9 mouse cellular contexts compared by ENCODE assay signal in the genomic region with DNA sequence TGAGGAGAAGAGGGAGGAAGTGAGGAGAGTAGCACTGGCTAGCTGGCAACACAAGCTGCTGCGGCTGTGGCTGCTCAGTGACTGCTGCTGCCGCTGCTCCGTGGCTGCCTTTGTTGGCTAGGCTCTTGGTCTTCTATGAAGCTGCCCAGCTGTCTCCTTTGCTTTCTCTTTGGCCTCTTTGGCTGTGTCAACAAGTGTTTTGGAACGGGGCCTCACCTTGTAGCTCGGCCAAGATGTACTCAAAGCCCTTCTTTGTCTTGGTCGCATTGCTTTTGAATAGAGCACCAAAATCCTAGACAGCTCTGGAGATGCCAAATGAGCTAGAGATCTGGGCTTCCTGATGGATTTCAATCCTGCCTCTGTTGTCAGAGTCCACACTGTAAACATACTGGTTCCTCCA. TPM values are rescaled to one million over a fixed set of nuclear protein-coding genes. Genes with fewer than 3 reads are reported as not detected.
A peak's percentile ranks its signal among the peaks of the same experiment; 100 is the strongest.
DNase-seq lines count a peak whose midpoint lies in the region; ATAC-seq and TF ChIP-seq lines count a peak whose summit lies in the region.
"Had no signal": no experiment of that assay in that cellular context is flagged by ENCODE, and none has a peak within 500 bp of the region (broad histone marks: within the 10 kb centered on the region; RNA-seq: fewer than 3 reads in every experiment).

No protein-coding gene starts in this region.

- 54% methylated on average over 6 of the region's 6 CpGs for WGBS in lung, postnatal 0 days
- WGBS in liver, embryonic 12.5 days (ENCODE audit: insufficient replicate concordance) = 60% methylated on average over 6 of the region's 6 CpGs

- H3K4me3 ChIP-seq in lung, postnatal 0 days (ENCODE audit: low read depth, low read length) = no peak overlapping the region
- H3K4me3 ChIP-seq in liver, embryonic 12.5 days = no peak overlapping the region

- H3K27ac ChIP-seq in lung, postnatal 0 days (ENCODE audit: low read length) = no peak overlapping the region
- H3K27ac ChIP-seq in liver, embryonic 12.5 days = no peak overlapping the region
- H3K27ac ChIP-seq: macrophage had no signal

- no peak overlapping the region for H3K9ac ChIP-seq in lung, postnatal 0 days (replicated peaks; ENCODE audit: low read depth)
- no peak overlapping the region for H3K9ac ChIP-seq in liver, embryonic 12.5 days

- TF ChIP-seq CTCF in lung, postnatal 0 days (IDR thresholded peaks at IDR 0.05) = no peak

- H3K36me3 ChIP-seq in lung, postnatal 0 days (ENCODE audit: insufficient read depth, low read length) = no peaks in the 10 kb centered on the region
- no peaks in the 10 kb centered on the region for H3K36me3 ChIP-seq in liver, embryonic 12.5 days

- ATAC-seq in lung, postnatal 0 days = no peak
- no peak for ATAC-seq in liver, embryonic 12.5 days

- H3K4me1 ChIP-seq in lung, postnatal 0 days (ENCODE audit: insufficient read depth, low read depth, low read length) = no peaks in the 10 kb centered on the region
- no peaks in the 10 kb centered on the region for H3K4me1 ChIP-seq in liver, embryonic 12.5 days

- H3K9me3 ChIP-seq in lung, postnatal 0 days (ENCODE audit: low read length) = no peaks in the 10 kb centered on the region
- H3K9me3 ChIP-seq in liver, embryonic 12.5 days (replicated peaks) = no peaks in the 10 kb centered on the region

- H3K4me2 ChIP-seq in lung, postnatal 0 days (replicated peaks; ENCODE audit: low read depth, low read length) = no peak overlapping the region
- no peak overlapping the region for H3K4me2 ChIP-seq in liver, embryonic 12.5 days

- no peak for TF ChIP-seq EP300 in lung, postnatal 0 days (IDR thresholded peaks at IDR 0.05)

- peak; percentile 44 for DNase-seq in kidney, postnatal 10 days
- no peak for DNase-seq in kidney, adult 9 months
- peak; percentile 20 to 29 for DNase-seq in cerebellum, postnatal 36 days
- DNase-seq in layer of hippocampus, adult 11-12 months (ENCODE audit: low spot score) = peak; percentile 83
- DNase-seq in lung, postnatal 0 days (ENCODE audit: low spot score) = peak; percentile 24
- no peak for DNase-seq in MN1 (ENCODE audit: low spot score)
- no peak for DNase-seq in liver

- H3K27me3 ChIP-seq in lung, postnatal 0 days (replicated peaks; ENCODE audit: insufficient read depth, low read length) = no peaks in the 10 kb centered on the region
- H3K27me3 ChIP-seq in liver, embryonic 12.5 days (replicated peaks) = no peaks in the 10 kb centered on the region

RNA-seq across cellular contexts. Expression of a gene that starts 29.1 kb away (rescaled TPM):
- polyA plus RNA-seq in lung, postnatal 0 days (2015; fragmentation: Nextera tagmentation; extraction: Ambion mirVana) = 11.0 and 11.9 TPM in 2 replicates
- polyA plus RNA-seq in liver, embryonic 12.5 days (2016; fragmentation: Nextera tagmentation; extraction: Ambion mirVana) = 5.9 TPM in 2 replicates

RNA-seq across cellular contexts. Expression of a gene that starts 48.9 kb away (rescaled TPM):
- 0.02 TPM in 1 of 2 replicates, not detected in the other for polyA plus RNA-seq in lung, postnatal 0 days (2015; fragmentation: Nextera tagmentation; extraction: Ambion mirVana)
- not detected in 2 replicates for polyA plus RNA-seq in liver, embryonic 12.5 days (2016; fragmentation: Nextera tagmentation; extraction: Ambion mirVana)
- polyA plus RNA-seq: macrophage had no signal

RNA-seq across cellular contexts. Expression of a gene that starts 51.6 kb away (rescaled TPM):
- 116 and 120 TPM in 2 replicates for polyA plus RNA-seq in lung, postnatal 0 days (2015; fragmentation: Nextera tagmentation; extraction: Ambion mirVana)
- polyA plus RNA-seq in liver, embryonic 12.5 days (2016; fragmentation: Nextera tagmentation; extraction: Ambion mirVana) = 211 and 213 TPM in 2 replicates

RNA-seq across cellular contexts. Expression of a gene that starts 55.5 kb away (rescaled TPM):
- polyA plus RNA-seq in lung, postnatal 0 days (2015; fragmentation: Nextera tagmentation; extraction: Ambion mirVana) = 9.0 and 9.7 TPM in 2 replicates
- polyA plus RNA-seq in liver, embryonic 12.5 days (2016; fragmentation: Nextera tagmentation; extraction: Ambion mirVana) = 7.0 and 7.4 TPM in 2 replicates

RNA-seq across cellular contexts. Expression of a gene that starts 56.0 kb away (rescaled TPM):
- not detected in 2 replicates for polyA plus RNA-seq in lung, postnatal 0 days (2015; fragmentation: Nextera tagmentation; extraction: Ambion mirVana)
- not detected in 2 replicates for polyA plus RNA-seq in liver, embryonic 12.5 days (2016; fragmentation: Nextera tagmentation; extraction: Ambion mirVana)

Comparison
In these comparisons a context has a peak if more than half of its experiments do, and no peak if none do; other contexts are left out.
1. DNase-seq: peak in kidney, postnatal 10 days (single experiment), cerebellum, postnatal 36 days (2 of 2), layer of hippocampus, adult 11-12 months (single experiment) and lung, postnatal 0 days (single experiment); none in kidney, adult 9 months (single experiment), MN1 (single experiment) and liver (single experiment).